Mouse (Mus musculus): ENCODE data around the gene Sox5.

The Sox5 gene

GRCm38 (mm10) chr6:144772175-144772918 lies 9.4 kb downstream of the Sox5 start:
- DNase-seq: no peak

GRCm38 (mm10) chr6:144769060-144769459 lies 12.7 kb downstream of the Sox5 start:
- DNase-seq: no peak

GRCm38 (mm10) chr6:144761902-144762301 lies 19.9 kb downstream of the Sox5 start:
- no peak for DNase-seq

- no peak for DNase-seq
Measured at GRCm38 (mm10) chr6:144759193-144759592, 22.6 kb downstream of the Sox5 start.

- DNase-seq: no peak
Measured at GRCm38 (mm10) chr6:144757414-144757813, 24.4 kb downstream of the Sox5 start.

GRCm38 (mm10) chr6:144756444-144756843 lies 25.3 kb downstream of the Sox5 start:
- DNase-seq: no peak

GRCm38 (mm10) chr6:144755304-144755703 lies 26.5 kb downstream of the Sox5 start:
- DNase-seq: no peak

GRCm38 (mm10) chr6:144754366-144754765 lies 27.4 kb downstream of the Sox5 start:
- DNase-seq: no peak

GRCm38 (mm10) chr6:144753963-144754296 lies 27.8 kb downstream of the Sox5 start:
- DNase-seq: no peak

- no peak for DNase-seq
Measured at GRCm38 (mm10) chr6:144753225-144753962, 28.4 kb downstream of the Sox5 start.

GRCm38 (mm10) chr6:144751581-144751980 lies 30.2 kb downstream of the Sox5 start:
- no peak for DNase-seq

GRCm38 (mm10) chr6:144750197-144750596 lies 31.6 kb downstream of the Sox5 start:
- DNase-seq: no peak

GRCm38 (mm10) chr6:144746436-144746835 lies 35.3 kb downstream of the Sox5 start:
- no peak for DNase-seq

- DNase-seq: no peak
Measured at GRCm38 (mm10) chr6:144742559-144742958, 39.2 kb downstream of the Sox5 start.

- no peak for DNase-seq
Measured at GRCm38 (mm10) chr6:144741080-144741655, 40.6 kb downstream of the Sox5 start.

GRCm38 (mm10) chr6:144740343-144740742 lies 41.4 kb downstream of the Sox5 start:
- DNase-seq: no peak

- DNase-seq: no peak
Measured at GRCm38 (mm10) chr6:144739753-144740152, 42.0 kb downstream of the Sox5 start.

GRCm38 (mm10) chr6:144737786-144738185 lies 44.0 kb downstream of the Sox5 start:
- no peak for DNase-seq

GRCm38 (mm10) chr6:144731251-144731970 lies 50.4 kb downstream of the Sox5 start:
- no peak for DNase-seq

GRCm38 (mm10) chr6:144723530-144724144 lies 58.1 kb downstream of the Sox5 start:
- DNase-seq: no peak

- no peak for DNase-seq
Measured at GRCm38 (mm10) chr6:144723024-144723423, 58.8 kb downstream of the Sox5 start.

GRCm38 (mm10) chr6:144720846-144721245 lies 60.9 kb downstream of the Sox5 start:
- DNase-seq: no peak

GRCm38 (mm10) chr6:144716376-144716775 lies 65.4 kb downstream of the Sox5 start:
- DNase-seq: no peak
